Mouse (Mus musculus): ENCODE measurements at regions not wholly inside any gene's neighbourhood (a gene's known extent, or its start where the extent isn't known, plus 50 kb on each side); places are given as distances from the start of the nearest gene placed in this dataset.

GRCm38 (mm10) chr12:35831922-35832512 lies 93.4 kb upstream of the Agr3 start:
- TF ChIP-seq POLR2A (IDR thresholded peaks at IDR 0.05; ENCODE audit: control insufficient read depth, extremely low read depth, insufficient read depth, low read length, poor library complexity) = no peak
- TF ChIP-seq CTCF (IDR thresholded peaks at IDR 0.05; ENCODE audit: borderline replicate concordance, control insufficient read depth, extremely low read depth, insufficient read depth, low read length, poor library complexity) = no peak
